Mouse (Mus musculus) forebrain, embryonic 16.5 days (tissue): ENCODE measurements around the gene 1700023F06Rik. TPM values are rescaled to one million over a fixed set of nuclear protein-coding genes. Genes with fewer than 3 reads are reported as not detected.
"Not testable (repeated sequence)": the region's sequence is repeated elsewhere in the genome, so short reads cannot be mapped to it uniquely, and the experiment has no call there.

Source experiments
- ATAC-seq: fragments of 200-750 bp; cut with Nextera tagmentation; 2 replicates; pipeline ENCODE4 v1.8.0; 2017; ENCODE audit warnings: mild to moderate bottlenecking, moderate library complexity
- H3K27ac ChIP-seq: fragments of 300-500 bp; sonication (generic); 2 replicates; pipeline ENCODE4 v1.5.1; 2014; ENCODE audit warnings: low read length, control low read depth
- H3K27me3 ChIP-seq: fragments of 300-500 bp; sonication (generic); replicated peaks from 2 replicates; pipeline ENCODE4 v1.6.1; 2014; ENCODE audit warnings: low read length; ENCODE audit not compliant: control insufficient read depth, insufficient read depth
- H3K36me3 ChIP-seq: fragments of 300-500 bp; sonication (generic); 2 replicates; pipeline ENCODE4 v1.6.1; 2014; ENCODE audit not compliant: control insufficient read depth, insufficient read depth
- H3K4me1 ChIP-seq: fragments of 300-500 bp; sonication (generic); replicated peaks from 2 replicates; pipeline ENCODE4 v1.6.1; 2014; ENCODE audit warnings: low read length; ENCODE audit not compliant: control insufficient read depth, insufficient read depth
- H3K4me2 ChIP-seq: fragments of 300-500 bp; sonication (generic); 2 replicates; pipeline ENCODE4 v1.6.1; 2014; ENCODE audit warnings: mild to moderate bottlenecking, low read length, control low read depth
- H3K4me3 ChIP-seq: fragments of 300-500 bp; sonication (generic); replicated peaks from 2 replicates; pipeline ENCODE4 v1.5.1; 2014; ENCODE audit warnings: mild to moderate bottlenecking, low read length, control low read depth
- H3K9ac ChIP-seq: fragments of 300-500 bp; sonication (generic); replicated peaks from 2 replicates; pipeline ENCODE4 v1.6.1; 2014; ENCODE audit warnings: low read depth, low read length, control low read depth
- H3K9me3 ChIP-seq: fragments of 300-500 bp; sonication (generic); 2 replicates; pipeline ENCODE4 v1.6.1; 2016; ENCODE audit warnings: low read length; ENCODE audit not compliant: control insufficient read depth
- WGBS: fragments of 180-500 bp; shearing (Covaris S2); extraction: QIAGEN DNeasy Blood & Tissue Kit; methylation state at CpG from one replicate; pipeline ENCODE4 v1.1.7; 2014; 5-methylcytosine and 5-hydroxymethylcytosine counted together
- polyA plus RNA-seq: library from polyadenylated mRNA; unstranded; fragments of >200 nt; fragmentation: Nextera tagmentation; extraction: Ambion mirVana; gene quantifications from 2 replicates; pipeline ENCODE4 v1.2.1, GENCODE M21; 2015

The 1700023F06Rik gene
- polyA plus RNA-seq, 1 experiment from 2014 or later, result 1.5 TPM

DNA sequence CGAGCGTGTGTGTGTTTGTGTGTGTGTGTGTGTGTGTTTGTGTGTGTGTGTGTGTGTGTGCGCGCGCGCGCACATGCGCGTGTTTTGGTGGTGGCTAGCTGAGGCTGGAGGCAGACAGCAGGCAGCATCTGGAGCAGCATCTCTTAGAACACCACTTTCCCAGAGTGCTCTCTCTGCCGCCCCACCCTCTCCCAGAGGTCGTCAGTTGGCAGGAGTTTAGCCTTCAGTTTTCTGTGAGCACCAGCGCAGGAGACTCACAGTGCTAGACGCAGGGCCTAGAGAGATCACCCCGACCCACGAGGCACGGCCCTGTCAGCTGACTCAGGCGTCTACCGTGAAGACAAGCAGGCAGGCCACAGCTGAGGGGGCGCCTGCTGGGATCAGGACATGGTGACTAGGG lies 22.3 kb upstream of the 1700023F06Rik start:
- ATAC-seq, result no peak
- Histone ChIP-seq H3K36me3 (peaks cover 14% of the 10 kb centered on the region), H3K27ac (no peak overlapping the region), H3K9me3 (peaks cover 3% of the 10 kb centered on the region; the same call in 1 of the 2 replicates), H3K9ac (no peak overlapping the region), H3K4me3 (no peak overlapping the region), H3K4me1 (no peaks in the 10 kb centered on the region; the same call in 1 of the 2 replicates), H3K4me2 (no peak overlapping the region), H3K27me3 (no peaks in the 10 kb centered on the region)
- 92% methylated on average over 19 of the region's 19 CpGs for WGBS

DNA sequence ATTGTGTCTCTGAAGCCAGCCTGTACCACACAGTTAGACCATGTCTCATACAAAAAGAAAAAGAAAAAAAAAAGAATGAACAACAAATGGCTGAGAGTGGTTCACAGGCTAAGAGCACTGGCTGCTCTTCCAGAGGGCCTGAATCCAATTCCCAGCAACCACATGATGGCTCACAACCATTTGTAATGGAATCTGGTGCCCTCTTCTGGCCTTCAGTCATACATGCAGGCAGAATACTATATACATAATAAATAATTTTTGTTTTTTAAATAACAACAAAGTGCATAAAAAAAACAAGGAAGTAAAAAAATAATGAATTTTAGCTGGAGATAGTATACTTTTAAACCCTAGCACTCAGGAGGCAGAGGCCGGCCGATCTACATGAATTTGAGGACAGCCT lies 21.2 kb upstream of the 1700023F06Rik start:
- no peak for ATAC-seq
- peaks cover 14% of the 10 kb centered on the region for H3K36me3 ChIP-seq
- WGBS, result 96% methylated on average over 2 of the region's 2 CpGs

DNA sequence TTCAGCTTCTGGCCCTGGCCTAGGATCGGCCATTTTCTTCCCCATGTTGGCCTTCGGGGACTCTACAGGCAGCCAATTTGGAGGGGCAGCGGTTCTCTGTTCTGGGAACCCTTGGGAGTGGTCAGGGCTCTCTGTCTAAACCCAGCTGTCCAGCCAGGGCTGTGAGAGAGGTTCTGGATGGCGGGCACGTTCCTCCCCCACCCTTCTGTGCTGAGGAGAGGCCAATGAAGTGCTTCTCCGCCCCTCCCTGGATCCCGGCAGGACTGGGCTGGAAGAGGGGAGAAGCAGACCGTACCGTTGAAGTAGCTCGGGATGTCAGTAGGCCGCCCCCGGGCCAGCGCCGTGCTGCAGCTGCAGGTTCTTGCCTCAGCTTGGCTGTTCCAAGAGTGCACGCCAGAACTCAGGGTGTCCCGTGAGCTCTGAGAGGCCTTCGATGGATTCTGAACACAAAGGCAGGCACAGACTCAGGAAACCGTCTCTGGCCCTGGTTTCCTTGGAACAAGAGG lies 15.6 kb upstream of the 1700023F06Rik start:
- H3K9ac ChIP-seq, result no peak overlapping the region
- H3K27ac ChIP-seq, result no peak overlapping the region
- no peaks in the 10 kb centered on the region for H3K4me1 ChIP-seq
- WGBS, result 72% methylated on average over 18 of the region's 18 CpGs
- ATAC-seq, result no peak
- H3K36me3 ChIP-seq, result no peaks in the 10 kb centered on the region
- H3K27me3 ChIP-seq, result no peaks in the 10 kb centered on the region
- H3K4me3 ChIP-seq, result no peak overlapping the region
- no peak overlapping the region for H3K4me2 ChIP-seq
- H3K9me3 ChIP-seq, result no peaks in the 10 kb centered on the region

More for the DNA sequence above, 21.2 kb upstream of the 1700023F06Rik start:
- no peak overlapping the region for H3K4me3 ChIP-seq
- H3K27me3 ChIP-seq, result no peaks in the 10 kb centered on the region
- no peaks in the 10 kb centered on the region; the same call in 1 of the 2 replicates for H3K4me1 ChIP-seq
- H3K4me2 ChIP-seq, result no peak overlapping the region
- H3K9me3 ChIP-seq, result peaks cover 3% of the 10 kb centered on the region; the same call in 1 of the 2 replicates
- no peak overlapping the region for H3K27ac ChIP-seq
- H3K9ac ChIP-seq, result no peak overlapping the region

DNA sequence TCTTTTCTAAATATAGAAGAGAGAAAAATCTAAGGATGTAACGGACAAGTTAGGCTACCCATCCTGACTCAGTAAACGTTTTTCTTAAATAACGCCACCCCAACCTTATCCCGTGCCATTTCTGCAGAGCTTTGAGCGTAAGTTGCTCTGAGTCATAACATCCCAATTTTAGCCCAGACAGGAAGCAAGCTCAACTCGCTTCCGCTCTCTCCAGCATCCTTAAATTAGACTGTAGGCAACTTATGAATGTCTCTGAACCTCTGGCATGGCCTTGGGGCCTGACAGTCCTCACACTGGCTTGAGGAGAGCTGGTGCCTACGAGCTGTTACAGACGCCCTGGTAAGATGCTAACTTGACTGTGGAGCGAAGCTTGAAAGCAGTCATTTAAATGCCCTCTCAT lies 15.1 kb upstream of the 1700023F06Rik start:
- Histone ChIP-seq H3K27ac (no peak overlapping the region), H3K9ac (no peak overlapping the region), H3K4me3 (no peak overlapping the region), H3K27me3 (no peaks in the 10 kb centered on the region), H3K9me3 (no peaks in the 10 kb centered on the region), H3K4me2 (no peak overlapping the region), H3K4me1 (peaks cover 3% of the 10 kb centered on the region), H3K36me3 (no peaks in the 10 kb centered on the region)
- ATAC-seq, result no peak
- 89% methylated on average over 10 of the region's 10 CpGs for WGBS

DNA sequence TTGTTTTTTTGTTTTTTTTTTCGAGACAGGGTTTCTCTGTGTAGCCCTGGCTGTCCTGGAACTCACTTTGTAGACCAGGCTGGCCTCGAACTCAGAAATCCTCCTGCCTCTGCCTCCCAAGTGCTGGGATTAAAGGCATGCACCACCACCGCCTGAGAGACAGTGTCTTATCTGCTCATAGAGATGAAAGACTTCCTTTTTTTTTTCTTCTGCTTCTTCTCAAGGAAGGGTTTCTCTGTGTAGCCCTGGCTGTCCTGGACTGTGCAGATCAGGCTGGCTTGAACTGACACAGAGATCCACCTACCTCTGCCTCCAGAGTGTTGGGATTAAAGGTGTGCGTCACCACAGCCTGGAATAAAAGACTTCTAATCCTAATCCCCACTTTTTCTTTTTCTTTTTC lies 14.4 kb upstream of the 1700023F06Rik start:
- not testable (repeated sequence) for H3K4me2 ChIP-seq, H3K4me1 ChIP-seq, H3K9ac ChIP-seq, H3K36me3 ChIP-seq, H3K27me3 ChIP-seq, H3K27ac ChIP-seq, H3K9me3 ChIP-seq, ATAC-seq, H3K4me3 ChIP-seq
- 82% methylated on average over 4 of the region's 4 CpGs for WGBS

DNA sequence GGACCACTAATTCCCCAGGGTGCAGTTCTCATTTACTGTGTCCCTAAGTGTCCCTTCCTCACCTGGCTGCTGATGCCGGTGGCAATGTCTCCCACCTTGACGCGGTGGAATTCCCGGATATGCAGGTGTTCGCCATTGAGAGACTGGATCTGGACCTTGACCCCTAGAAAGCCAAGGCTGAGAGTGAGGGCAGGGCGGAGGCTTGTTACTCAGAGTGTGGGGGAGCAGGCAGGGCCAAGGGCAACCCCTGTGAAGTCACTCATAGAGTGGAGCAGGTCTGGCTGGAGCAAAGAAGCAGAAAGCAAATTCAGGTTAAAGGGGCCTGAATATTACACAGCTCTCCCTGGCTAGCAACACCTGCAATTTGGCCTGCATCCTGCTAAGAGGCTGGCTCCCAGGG lies 13.1 kb upstream of the 1700023F06Rik start:
- no peaks in the 10 kb centered on the region for H3K36me3 ChIP-seq
- WGBS, result 90% methylated on average over 6 of the region's 6 CpGs
- H3K27me3 ChIP-seq, result no peaks in the 10 kb centered on the region
- H3K9me3 ChIP-seq, result no peaks in the 10 kb centered on the region
- H3K4me1 ChIP-seq, result peaks cover 5% of the 10 kb centered on the region
- no peak overlapping the region for H3K4me2 ChIP-seq
- no peak for ATAC-seq
- no peak overlapping the region for H3K4me3 ChIP-seq
- no peak overlapping the region for H3K9ac ChIP-seq
- H3K27ac ChIP-seq, result no peak overlapping the region

DNA sequence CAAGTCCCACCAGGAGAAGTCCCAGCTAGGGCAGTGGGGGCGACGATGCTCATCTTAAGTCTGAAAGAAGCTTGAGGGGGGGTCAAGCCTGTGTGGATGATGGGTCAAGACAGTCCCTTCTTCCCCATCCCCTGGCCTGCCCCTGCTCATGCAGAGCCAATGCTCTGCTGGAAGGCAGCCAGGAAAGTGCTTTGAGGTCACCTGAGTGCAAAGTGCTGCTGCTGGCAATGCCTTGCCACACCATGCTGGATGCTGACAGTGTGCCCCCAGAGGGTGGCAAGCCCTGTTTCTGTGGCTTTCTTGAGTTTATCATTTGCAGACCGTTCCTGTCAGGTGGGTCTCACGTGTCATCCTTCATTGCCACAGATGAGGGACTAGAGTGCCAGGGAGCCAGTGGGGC lies 11.6 kb upstream of the 1700023F06Rik start:
- no peak overlapping the region for H3K4me3 ChIP-seq
- no peak overlapping the region for H3K9ac ChIP-seq
- no peak overlapping the region for H3K27ac ChIP-seq
- H3K4me1 ChIP-seq, result peaks cover 5% of the 10 kb centered on the region
- no peaks in the 10 kb centered on the region for H3K9me3 ChIP-seq
- H3K27me3 ChIP-seq, result no peaks in the 10 kb centered on the region
- no peaks in the 10 kb centered on the region for H3K36me3 ChIP-seq
- H3K4me2 ChIP-seq, result no peak overlapping the region
- 93% methylated on average over 4 of the region's 4 CpGs for WGBS
- ATAC-seq, result no peak

DNA sequence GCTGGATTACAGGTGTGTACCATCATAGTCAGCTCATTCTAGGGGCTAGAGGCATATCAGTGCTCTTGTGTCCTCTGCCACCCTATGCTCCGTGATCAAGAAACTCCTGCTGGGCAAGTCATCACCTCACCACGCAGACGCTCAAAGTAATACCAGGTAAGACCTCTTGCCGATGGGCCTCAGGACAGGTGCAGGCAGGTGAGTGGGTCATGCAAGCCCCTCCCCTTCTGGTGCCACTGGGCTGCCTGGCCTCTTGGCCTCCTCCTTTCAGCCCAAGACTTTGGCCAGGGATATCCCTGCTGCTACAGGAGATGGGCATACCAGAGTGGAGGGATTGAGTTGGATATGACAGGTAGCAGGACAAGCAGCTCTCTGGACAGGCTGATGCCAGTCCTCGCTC lies 10.9 kb upstream of the 1700023F06Rik start:
- no peak overlapping the region for H3K9ac ChIP-seq
- H3K27ac ChIP-seq, result no peak overlapping the region
- no peak overlapping the region for H3K4me2 ChIP-seq
- H3K4me1 ChIP-seq, result peaks cover 5% of the 10 kb centered on the region
- H3K27me3 ChIP-seq, result no peaks in the 10 kb centered on the region
- no peak for ATAC-seq
- no peaks in the 10 kb centered on the region for H3K36me3 ChIP-seq
- 97% methylated on average over 5 of the region's 5 CpGs for WGBS
- H3K9me3 ChIP-seq, result no peaks in the 10 kb centered on the region
- no peak overlapping the region for H3K4me3 ChIP-seq

DNA sequence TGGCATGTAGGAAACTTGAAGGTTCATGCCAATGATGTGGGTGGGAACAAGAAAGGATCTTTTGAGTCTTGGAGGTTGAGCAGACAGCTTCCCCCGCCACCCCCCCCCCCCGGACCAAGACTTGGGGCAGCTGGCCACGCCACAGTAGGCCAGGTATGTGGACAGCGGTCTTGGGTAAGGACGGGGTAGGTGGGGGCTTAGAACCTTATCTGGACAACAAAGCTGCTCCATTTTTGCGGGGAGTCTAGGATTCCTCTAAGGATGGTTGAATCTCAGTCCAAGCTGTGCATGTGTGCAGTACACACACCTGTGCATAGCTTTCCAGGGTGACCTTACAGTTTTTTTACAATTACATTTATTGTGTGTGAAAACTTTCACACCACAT lies 10.2 kb upstream of the 1700023F06Rik start:
- Histone ChIP-seq H3K27me3 (no peaks in the 10 kb centered on the region), H3K27ac (peak overlapping the region; percentile 61), H3K4me2 (peak overlapping the region; percentile 100), H3K4me3 (peak overlapping the region; percentile 60), H3K9me3 (no peaks in the 10 kb centered on the region), H3K9ac (peak overlapping the region; percentile 81), H3K4me1 (peaks cover 5% of the 10 kb centered on the region), H3K36me3 (no peaks in the 10 kb centered on the region)
- ATAC-seq, result peak; percentile 3; the same call in 1 of the 2 replicates
- 18% methylated on average over 6 of the region's 6 CpGs for WGBS
